Mouse (Mus musculus) hindbrain, embryonic 12.5 days (tissue): ENCODE measurements at regions not wholly inside any gene's neighbourhood (a gene's known extent, or its start where the extent isn't known, plus 50 kb on each side); places are given as distances from the start of the nearest gene placed in this dataset.
A peak's percentile ranks its signal among the peaks of the same experiment; 100 is the strongest.

ENCODE experiments used
- ATAC-seq: fragments of 200-750 bp; cut with Nextera tagmentation; 2 replicates; pipeline ENCODE4 v1.8.0; 2017; ENCODE audit warnings: moderate TSS enrichment; ENCODE audit not compliant: low FRiP score
- H3K27ac ChIP-seq: fragments of 300-500 bp; sonication (generic); 2 replicates; pipeline ENCODE4 v1.5.1; 2016; ENCODE audit warnings: mild to moderate bottlenecking
- H3K27me3 ChIP-seq: fragments of 300-500 bp; sonication (generic); 2 replicates; pipeline ENCODE4 v1.6.1; 2016; ENCODE audit warnings: mild to moderate bottlenecking
- H3K36me3 ChIP-seq: fragments of 300-500 bp; sonication (generic); 2 replicates; pipeline ENCODE4 v1.6.1; 2016; ENCODE audit warnings: mild to moderate bottlenecking
- H3K4me1 ChIP-seq: fragments of 300-500 bp; sonication (generic); 2 replicates; pipeline ENCODE4 v1.6.1; 2016
- H3K4me2 ChIP-seq: fragments of 300-500 bp; sonication (generic); replicated peaks from 2 replicates; pipeline ENCODE4 v1.6.1; 2016; ENCODE audit warnings: mild to moderate bottlenecking
- H3K4me3 ChIP-seq: fragments of 300-500 bp; sonication (generic); 2 replicates; pipeline ENCODE4 v1.5.1; 2016; ENCODE audit warnings: mild to moderate bottlenecking
- H3K9ac ChIP-seq: fragments of 300-500 bp; sonication (generic); 2 replicates; pipeline ENCODE4 v1.6.1; 2016; ENCODE audit warnings: mild to moderate bottlenecking, moderate library complexity
- H3K9me3 ChIP-seq: fragments of 300-500 bp; sonication (generic); replicated peaks from 2 replicates; pipeline ENCODE4 v1.6.1; 2016; ENCODE audit warnings: mild to moderate bottlenecking
- WGBS: fragments of 180-500 bp; shearing (Covaris S2); methylation state at CpG from one replicate; pipeline ENCODE4 v1.1.7; 2016; 5-methylcytosine and 5-hydroxymethylcytosine counted together

DNA sequence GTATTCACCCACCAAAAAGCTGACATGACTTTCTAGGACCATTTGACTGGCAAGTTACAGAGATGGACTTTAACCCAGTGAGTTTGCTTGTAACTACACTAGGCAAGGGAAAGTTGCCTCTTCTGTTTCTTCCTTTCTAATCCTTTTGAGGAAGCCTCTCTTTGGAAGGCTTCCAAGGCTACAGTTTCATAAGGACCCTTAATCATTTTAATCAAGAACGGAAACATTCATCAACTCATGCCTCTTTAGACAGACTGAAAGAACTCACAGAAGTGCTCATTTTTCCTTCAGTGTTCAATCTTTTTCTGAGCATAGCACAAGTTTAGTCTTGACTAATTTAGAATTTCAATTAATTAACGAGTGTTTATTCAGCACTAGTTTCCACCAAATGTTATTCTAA is 84.2 kb downstream of the Ddx1 start:
- Histone ChIP-seq H3K9ac (no peak overlapping the region), H3K36me3 (no peaks in the 10 kb centered on the region), H3K4me2 (no peak overlapping the region), H3K4me3 (no peak overlapping the region), H3K27me3 (no peaks in the 10 kb centered on the region), H3K4me1 (peaks cover 4% of the 10 kb centered on the region), H3K9me3 (no peaks in the 10 kb centered on the region), H3K27ac (no peak overlapping the region)
- 87% methylated on average over 2 of the region's 2 CpGs for WGBS
- ATAC-seq: no peak

GRCm38 (mm10) chr12:13161051-13161450 is 88.0 kb downstream of the Ddx1 start:
- H3K36me3 ChIP-seq: no peaks in the 10 kb centered on the region
- no peak overlapping the region for H3K27ac ChIP-seq
- 0 out of 2 replicates have a peak, but pooled peaks cover 4% of the 10 kb centered on the region for H3K27me3 ChIP-seq
- H3K9me3 ChIP-seq: no peaks in the 10 kb centered on the region
- ATAC-seq: no peak
- 82% methylated on average over 1 of the region's 1 CpGs for WGBS
- no peak overlapping the region for H3K4me3 ChIP-seq
- peaks cover 8% of the 10 kb centered on the region for H3K4me1 ChIP-seq
- H3K9ac ChIP-seq: no peak overlapping the region
- H3K4me2 ChIP-seq: no peak overlapping the region

- H3K4me1 ChIP-seq: peaks cover 8% of the 10 kb centered on the region
Measured at GRCm38 (mm10) chr12:13159346-13160055, 89.5 kb downstream of the Ddx1 start.

DNA sequence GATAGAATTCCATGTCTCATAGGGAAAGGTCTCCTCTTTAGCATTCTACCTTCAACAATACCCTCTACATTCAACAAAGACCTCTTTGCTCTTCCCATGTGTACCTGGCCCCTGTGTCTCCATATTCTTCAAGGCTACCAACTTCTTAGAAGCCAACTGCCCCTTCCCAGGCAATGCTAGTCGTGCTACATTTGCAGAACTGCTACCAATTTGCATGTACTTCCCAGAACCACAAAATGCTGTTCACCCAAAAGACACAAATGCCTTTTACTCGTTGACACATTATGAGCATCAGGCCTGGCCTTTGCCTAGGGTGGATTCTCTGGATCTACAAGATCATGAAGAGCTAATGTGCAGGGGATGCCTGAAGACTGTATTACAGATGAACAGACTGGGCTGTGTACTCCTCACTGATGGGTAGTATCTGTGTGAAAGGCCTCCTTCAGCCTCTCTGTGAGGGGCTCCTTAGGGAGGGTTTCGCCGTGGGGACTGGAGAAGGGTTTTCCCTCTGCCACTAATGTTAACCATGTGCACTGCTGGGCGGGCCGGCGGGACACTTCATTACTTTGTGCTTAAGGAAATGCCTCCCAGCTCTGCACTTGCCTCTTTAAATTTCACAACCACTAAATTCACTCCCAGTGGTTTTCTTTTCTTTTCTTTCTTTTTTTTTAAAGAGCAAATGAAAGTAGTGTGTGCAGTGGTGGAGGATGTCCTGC is 91.2 kb downstream of the Ddx1 start:
- Histone ChIP-seq H3K4me2 (no peak overlapping the region), H3K9ac (no peak overlapping the region), H3K27me3 (0 out of 2 replicates have a peak, but pooled peaks cover 4% of the 10 kb centered on the region), H3K27ac (no peak overlapping the region), H3K36me3 (no peaks in the 10 kb centered on the region), H3K9me3 (no peaks in the 10 kb centered on the region), H3K4me3 (no peak overlapping the region), H3K4me1 (peaks cover 8% of the 10 kb centered on the region)
- no peak for ATAC-seq
- WGBS: 71% methylated on average over 7 of the region's 7 CpGs

More at GRCm38 (mm10) chr12:13159346-13160055, 89.5 kb downstream of the Ddx1 start:
- Histone ChIP-seq H3K27me3 (0 out of 2 replicates have a peak, but pooled peaks cover 4% of the 10 kb centered on the region), H3K4me3 (no peak overlapping the region), H3K27ac (no peak overlapping the region), H3K9ac (no peak overlapping the region), H3K9me3 (no peaks in the 10 kb centered on the region), H3K36me3 (no peaks in the 10 kb centered on the region), H3K4me2 (no peak overlapping the region)
- peak; percentile 85 for ATAC-seq

- H3K36me3 ChIP-seq: no peaks in the 10 kb centered on the region
- WGBS: 78% methylated on average over 10 of the region's 10 CpGs
- no peaks in the 10 kb centered on the region for H3K9me3 ChIP-seq
- no peak overlapping the region for H3K4me2 ChIP-seq
- no peak overlapping the region for H3K27ac ChIP-seq
- ATAC-seq: no peak
- no peak overlapping the region for H3K4me3 ChIP-seq
- H3K27me3 ChIP-seq: 0 out of 2 replicates have a peak, but pooled peaks cover 4% of the 10 kb centered on the region
- H3K9ac ChIP-seq: no peak overlapping the region
- peaks cover 8% of the 10 kb centered on the region for H3K4me1 ChIP-seq
Measured at GRCm38 (mm10) chr12:13157089-13157488, 91.9 kb downstream of the Ddx1 start.

GRCm38 (mm10) chr12:13150751-13151150 is 98.3 kb downstream of the Ddx1 start:
- H3K4me3 ChIP-seq: no peak overlapping the region
- H3K36me3 ChIP-seq: no peaks in the 10 kb centered on the region
- H3K4me1 ChIP-seq: no peaks in the 10 kb centered on the region
- H3K9ac ChIP-seq: no peak overlapping the region
- H3K27me3 ChIP-seq: no peaks in the 10 kb centered on the region
- 75% methylated on average over 4 of the region's 4 CpGs for WGBS
- no peak overlapping the region for H3K4me2 ChIP-seq
- no peaks in the 10 kb centered on the region for H3K9me3 ChIP-seq
- ATAC-seq: no peak
- no peak overlapping the region for H3K27ac ChIP-seq

GRCm38 (mm10) chr12:13147251-13147650 is 101.8 kb downstream of the Ddx1 start:
- no peak overlapping the region for H3K27ac ChIP-seq
- no peak overlapping the region for H3K4me3 ChIP-seq
- ATAC-seq: no peak
- 81% methylated on average over 4 of the region's 4 CpGs for WGBS
- 0 out of 2 replicates have a peak, but pooled peaks cover 2% of the 10 kb centered on the region for H3K4me1 ChIP-seq
- no peaks in the 10 kb centered on the region for H3K9me3 ChIP-seq
- no peak overlapping the region for H3K9ac ChIP-seq
- H3K27me3 ChIP-seq: no peaks in the 10 kb centered on the region
- H3K4me2 ChIP-seq: no peak overlapping the region
- no peaks in the 10 kb centered on the region for H3K36me3 ChIP-seq

DNA sequence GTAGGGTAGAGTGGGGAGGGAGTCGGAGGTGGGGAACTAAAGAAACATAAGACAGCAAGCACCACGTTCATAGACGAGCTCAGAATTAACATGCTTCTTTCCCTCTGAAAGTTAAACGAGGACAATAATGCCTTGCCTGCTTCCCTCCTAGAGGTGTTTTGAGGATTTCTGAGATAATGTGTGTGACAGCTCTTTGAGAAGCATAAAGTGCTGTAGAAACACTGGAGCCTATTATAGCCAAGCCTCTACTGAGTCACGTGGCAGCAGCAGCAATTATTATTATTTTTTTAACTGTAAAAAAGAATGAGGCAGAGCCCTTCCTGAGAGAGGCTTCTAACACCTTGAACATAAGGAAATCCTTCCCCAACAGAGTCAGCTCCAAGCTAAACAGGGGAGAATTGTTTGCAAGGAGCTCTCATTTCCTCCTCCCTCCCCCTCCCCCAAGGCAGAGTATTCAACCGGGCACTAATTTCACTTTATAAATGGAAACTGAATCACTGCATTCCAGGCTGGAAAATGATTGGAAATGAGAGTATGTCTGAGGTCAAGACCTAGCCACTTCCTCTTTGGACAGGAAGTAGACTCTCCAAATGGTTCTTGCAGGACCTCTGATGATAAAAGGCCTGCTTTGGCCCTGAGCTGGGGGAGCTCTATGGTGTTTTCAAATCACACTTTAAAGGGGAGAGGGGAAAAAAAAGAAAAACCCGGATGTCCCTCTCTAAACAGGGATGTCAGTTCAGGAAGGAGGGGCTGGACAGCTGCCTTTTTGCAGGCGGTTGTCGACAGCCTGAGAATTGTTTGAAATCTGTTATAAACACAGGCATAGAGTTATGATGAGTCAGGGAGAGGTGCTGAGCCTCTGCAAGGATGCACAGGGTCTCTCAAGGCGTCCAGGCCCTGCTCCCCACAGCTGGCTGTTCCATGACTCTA is 103.6 kb downstream of the Ddx1 start:
- no peak overlapping the region for H3K9ac ChIP-seq
- H3K9me3 ChIP-seq: no peaks in the 10 kb centered on the region
- no peak for ATAC-seq
- H3K27me3 ChIP-seq: no peaks in the 10 kb centered on the region
- H3K27ac ChIP-seq: no peak overlapping the region
- H3K36me3 ChIP-seq: no peaks in the 10 kb centered on the region
- 0 out of 2 replicates have a peak, but pooled peaks cover 2% of the 10 kb centered on the region for H3K4me1 ChIP-seq
- no peak overlapping the region for H3K4me2 ChIP-seq
- whole genome bisulfite sequencing: 69% methylated on average over 10 of the region's 10 CpGs
- H3K4me3 ChIP-seq: no peak overlapping the region

- Histone ChIP-seq H3K36me3 (no peaks in the 10 kb centered on the region), H3K27ac (no peak overlapping the region), H3K27me3 (no peaks in the 10 kb centered on the region), H3K4me1 (0 out of 2 replicates have a peak, but pooled peaks cover 2% of the 10 kb centered on the region), H3K4me3 (no peak overlapping the region), H3K9me3 (no peaks in the 10 kb centered on the region), H3K9ac (no peak overlapping the region), H3K4me2 (no peak overlapping the region)
- no peak for ATAC-seq
- 98% methylated on average over 1 of the region's 1 CpGs for WGBS
Measured at GRCm38 (mm10) chr12:13144739-13145138, 104.3 kb downstream of the Ddx1 start.

- no peak for ATAC-seq
- Histone ChIP-seq H3K27me3 (no peaks in the 10 kb centered on the region), H3K4me2 (no peak overlapping the region), H3K4me1 (0 out of 2 replicates have a peak, but pooled peaks cover 2% of the 10 kb centered on the region), H3K36me3 (no peaks in the 10 kb centered on the region), H3K4me3 (no peak overlapping the region), H3K9me3 (no peaks in the 10 kb centered on the region), H3K27ac (no peak overlapping the region), H3K9ac (no peak overlapping the region)
- WGBS: 94% methylated on average over 6 of the region's 6 CpGs
Measured at GRCm38 (mm10) chr12:13140636-13141035, 108.4 kb downstream of the Ddx1 start.

- Histone ChIP-seq H3K4me2 (no peak overlapping the region), H3K36me3 (no peaks in the 10 kb centered on the region), H3K27me3 (no peaks in the 10 kb centered on the region), H3K9me3 (no peaks in the 10 kb centered on the region), H3K4me3 (no peak overlapping the region), H3K4me1 (no peaks in the 10 kb centered on the region), H3K27ac (no peak overlapping the region), H3K9ac (no peak overlapping the region)
- 76% methylated on average over 5 of the region's 5 CpGs for whole genome bisulfite sequencing
- no peak for ATAC-seq
Measured at GRCm38 (mm10) chr12:13139189-13139588, 109.8 kb downstream of the Ddx1 start.

GRCm38 (mm10) chr12:13134168-13134567 is 114.8 kb downstream of the Ddx1 start:
- 90% methylated on average over 5 of the region's 10 CpGs for WGBS
- Histone ChIP-seq H3K9me3 (no peaks in the 10 kb centered on the region), H3K4me1 (no peaks in the 10 kb centered on the region), H3K27ac (no peak overlapping the region), H3K4me2 (no peak overlapping the region), H3K4me3 (no peak overlapping the region), H3K27me3 (no peaks in the 10 kb centered on the region), H3K9ac (no peak overlapping the region), H3K36me3 (no peaks in the 10 kb centered on the region)
- ATAC-seq: no peak
